Mouse (Mus musculus) T-helper 17 cell (primary cell): ENCODE data around the gene Msl2.

Experiments used
- in situ Hi-C, 2 experiments: fragments of 300-600 bp; cut with MboI, MseI; formaldehyde crosslinking; loops; 1 replicate in 1 of 2; 2 replicates in 1 of 2; pipeline ENCODE4 v1.15.1; 2025; ENCODE audit warnings: high pct_unique_total_duplicates in 2 of 2

Msl2 gene

DNA sequence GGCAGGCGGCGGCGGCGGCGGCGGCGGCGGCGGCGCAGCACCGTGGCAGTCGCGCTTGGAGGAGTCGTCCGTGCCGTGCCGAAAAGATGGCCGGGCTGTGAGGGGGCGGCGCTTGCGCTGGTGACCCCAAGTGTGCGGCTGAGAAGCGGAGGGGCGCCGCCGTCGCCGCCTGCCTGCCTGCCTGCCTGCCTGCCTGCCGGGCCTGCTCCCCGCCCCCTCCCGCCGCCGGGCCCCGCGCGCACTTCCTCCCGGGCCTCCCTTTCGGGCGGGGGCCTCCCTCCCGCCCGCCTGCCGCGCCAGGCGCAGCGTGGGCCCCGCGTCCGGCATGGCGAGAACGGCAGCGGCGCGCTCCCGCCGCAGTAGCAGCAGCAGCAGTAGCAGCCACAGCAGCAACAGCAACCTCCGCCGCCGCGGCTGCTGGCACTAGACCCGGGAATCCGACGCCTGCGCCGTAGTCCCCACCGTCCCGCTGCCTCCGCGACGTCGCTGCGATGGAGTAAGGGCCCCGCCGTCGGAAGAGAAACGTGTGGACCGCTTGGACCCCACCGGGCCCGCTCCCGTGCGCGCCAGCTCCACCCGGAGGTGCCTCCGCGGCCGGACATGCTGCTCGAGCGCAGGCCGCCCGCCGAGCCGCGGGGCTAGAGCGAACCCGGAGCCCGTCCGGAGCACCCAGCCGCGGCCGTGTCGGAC, 576 bp downstream of the Msl2 start:
- in situ Hi-C loops, result loop anchor here in 1 of 2 experiments (5.0 kb wide), 1 partner anchor 432 kb away; no protein-coding TSS in a partner anchor

- in situ Hi-C loops, result loop anchor here in 1 of 2 experiments (5.0 kb wide), 1 partner anchor 433 kb away; no protein-coding TSS in a partner anchor
These were observed 1.2 kb downstream of the Msl2 start for GRCm38 (mm10) chr9:101075091-101075581.

GRCm38 (mm10) chr9:101075694-101076093, 1.8 kb downstream of the Msl2 start:
- in situ Hi-C loops, result loop anchor here in 1 of 2 experiments (5.0 kb wide), 1 partner anchor 433 kb away; no protein-coding TSS in a partner anchor

DNA sequence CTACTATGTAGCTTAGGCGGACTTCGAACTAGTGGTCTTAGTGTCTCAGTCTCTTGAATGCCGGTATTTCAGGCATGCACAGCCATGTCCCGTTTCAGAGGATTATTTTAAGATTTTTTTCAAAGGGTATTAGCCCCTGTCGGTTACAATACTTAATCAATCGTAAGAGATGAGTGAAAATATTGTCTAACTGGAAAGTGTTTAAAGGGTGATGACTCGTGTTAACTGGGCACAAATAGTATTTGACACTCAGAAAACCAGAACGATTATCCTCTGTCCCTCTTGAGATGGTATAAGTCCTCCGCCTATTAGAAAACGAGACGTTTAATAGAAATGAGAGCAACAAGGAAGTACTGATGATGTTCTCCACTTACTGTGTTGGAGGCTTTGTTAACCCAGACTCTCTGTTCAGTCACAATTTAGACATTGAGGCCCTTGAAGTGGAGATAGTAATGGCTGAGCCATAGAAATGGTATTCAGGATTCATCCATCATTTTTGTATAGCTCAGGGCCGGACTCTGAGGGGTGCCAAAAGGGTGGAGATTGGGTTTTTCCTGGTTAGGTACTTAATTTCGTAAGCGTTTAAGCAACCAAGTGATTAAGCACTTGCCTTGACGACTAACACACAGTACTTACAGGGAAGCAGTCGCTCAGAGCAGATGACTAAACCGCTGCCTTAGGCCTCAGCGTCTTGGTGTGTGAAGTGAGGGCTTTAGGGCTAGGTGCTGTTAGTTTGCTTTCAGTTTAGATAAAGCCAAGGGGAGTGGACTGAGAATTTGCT, 2.4 kb downstream of the Msl2 start:
- in situ Hi-C loops, result loop anchor here in 1 of 2 experiments (5.0 kb wide), 1 partner anchor 434 kb away; no protein-coding TSS in a partner anchor

GRCm38 (mm10) chr9:101077486-101077885, 3.6 kb downstream of the Msl2 start:
- in situ Hi-C loops, result loop anchor here in 1 of 2 experiments (5.0 kb wide), 1 partner anchor 435 kb away; no protein-coding TSS in a partner anchor

GRCm38 (mm10) chr9:101078579-101078978, 4.7 kb downstream of the Msl2 start:
- in situ Hi-C loops, result loop anchor here in 1 of 2 experiments (5.0 kb wide), 1 partner anchor 436 kb away; no protein-coding TSS in a partner anchor

- in situ Hi-C loops, result no loop called here
These were observed 6.3 kb downstream of the Msl2 start for GRCm38 (mm10) chr9:101080046-101080685.

DNA sequence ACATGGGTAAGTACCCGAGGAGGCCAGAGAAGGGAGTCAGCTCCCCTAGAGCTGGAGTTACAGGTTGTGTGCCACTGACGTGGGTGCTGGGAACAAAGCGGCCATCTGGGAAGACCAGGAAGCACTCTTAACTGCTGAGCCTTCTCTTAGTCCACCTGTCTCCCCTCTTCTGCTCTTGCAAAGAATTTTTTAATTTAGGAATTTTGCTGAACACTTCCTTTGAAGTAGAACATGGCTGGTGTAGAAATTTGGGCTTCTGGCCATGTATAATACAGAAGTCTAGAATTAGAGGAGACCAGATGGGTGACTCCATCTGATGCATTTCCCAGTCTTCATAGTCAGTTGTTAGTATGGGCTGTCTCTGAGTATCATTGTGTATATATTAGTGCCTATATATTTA, 9.8 kb downstream of the Msl2 start:
- in situ Hi-C loops, result no loop called here

GRCm38 (mm10) chr9:101095425-101095824, 21.5 kb downstream of the Msl2 start:
- in situ Hi-C loops, result no loop called here

DNA sequence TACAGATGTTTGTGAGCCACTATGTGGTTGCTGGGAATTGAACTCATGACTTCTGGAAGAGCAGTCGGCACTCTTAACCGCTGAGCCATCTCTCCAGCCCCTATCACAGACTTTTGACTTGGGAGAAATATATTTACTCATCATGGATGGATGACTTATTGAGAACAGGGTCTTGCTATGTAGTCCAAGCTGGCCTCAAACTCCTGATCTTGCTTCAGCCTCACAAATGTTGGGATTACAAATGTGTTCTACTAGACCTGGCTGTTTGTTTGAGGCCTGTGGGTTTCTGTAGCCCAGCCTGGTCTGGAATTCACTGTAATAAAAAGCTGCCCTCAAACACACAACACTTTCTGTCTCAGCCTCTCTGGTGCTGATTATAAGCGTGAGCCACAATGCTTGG, 22.6 kb downstream of the Msl2 start:
- in situ Hi-C loops, result no loop called here

- in situ Hi-C loops, result no loop called here
These were observed 23.6 kb downstream of the Msl2 start for GRCm38 (mm10) chr9:101097542-101097941.

GRCm38 (mm10) chr9:101099445-101099844, 25.5 kb downstream of the Msl2 start:
- in situ Hi-C loops, result no loop called here

GRCm38 (mm10) chr9:101100163-101100562, 26.3 kb downstream of the Msl2 start:
- in situ Hi-C loops, result loop anchor here in 1 of 2 experiments (10.0 kb wide), 1 partner anchor 1625 kb away; no protein-coding TSS in a partner anchor

DNA sequence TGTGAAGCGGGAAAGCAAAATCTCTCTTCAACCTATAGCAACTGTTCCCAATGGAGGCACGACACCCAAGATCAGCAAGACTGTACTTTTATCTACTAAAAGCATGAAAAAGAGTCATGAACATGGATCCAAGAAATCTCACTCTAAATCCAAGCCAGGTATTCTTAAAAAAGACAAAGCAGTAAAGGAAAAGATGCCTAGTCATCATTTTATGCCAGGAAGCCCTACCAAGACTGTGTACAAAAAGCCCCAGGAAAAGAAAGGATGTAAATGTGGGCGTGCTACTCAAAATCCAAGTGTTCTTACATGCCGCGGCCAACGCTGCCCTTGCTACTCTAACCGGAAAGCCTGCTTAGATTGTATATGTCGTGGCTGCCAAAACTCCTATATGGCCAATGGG, 27.6 kb downstream of the Msl2 start:
- in situ Hi-C loops, result loop anchor here in 1 of 2 experiments (10.0 kb wide), 1 partner anchor 1627 kb away; no protein-coding TSS in a partner anchor

GRCm38 (mm10) chr9:101102288-101102687, 28.4 kb downstream of the Msl2 start:
- in situ Hi-C loops, result loop anchor here in 1 of 2 experiments (10.0 kb wide), 1 partner anchor 1627 kb away; no protein-coding TSS in a partner anchor

DNA sequence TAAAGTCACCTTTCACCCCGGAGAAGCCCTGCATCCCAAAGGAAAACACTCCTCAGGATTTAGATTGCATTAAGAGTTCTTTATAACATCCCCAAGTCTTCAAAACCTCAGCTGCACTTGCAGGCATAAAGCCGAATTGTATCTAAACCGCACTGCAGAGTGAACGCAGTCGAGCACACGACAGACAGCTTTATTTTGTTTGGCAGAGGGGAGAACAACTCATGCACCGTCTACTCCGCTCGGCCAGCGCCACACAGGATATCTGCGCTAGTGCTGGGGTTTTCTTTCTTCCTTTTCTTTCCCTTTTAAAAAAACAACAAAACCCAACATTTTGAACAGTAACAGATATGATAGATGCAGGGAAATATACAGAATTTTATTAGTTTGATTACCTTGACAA, 31.0 kb downstream of the Msl2 start:
- in situ Hi-C loops, result loop anchor here in 1 of 2 experiments (10.0 kb wide), 1 partner anchor 1630 kb away; no protein-coding TSS in a partner anchor

DNA sequence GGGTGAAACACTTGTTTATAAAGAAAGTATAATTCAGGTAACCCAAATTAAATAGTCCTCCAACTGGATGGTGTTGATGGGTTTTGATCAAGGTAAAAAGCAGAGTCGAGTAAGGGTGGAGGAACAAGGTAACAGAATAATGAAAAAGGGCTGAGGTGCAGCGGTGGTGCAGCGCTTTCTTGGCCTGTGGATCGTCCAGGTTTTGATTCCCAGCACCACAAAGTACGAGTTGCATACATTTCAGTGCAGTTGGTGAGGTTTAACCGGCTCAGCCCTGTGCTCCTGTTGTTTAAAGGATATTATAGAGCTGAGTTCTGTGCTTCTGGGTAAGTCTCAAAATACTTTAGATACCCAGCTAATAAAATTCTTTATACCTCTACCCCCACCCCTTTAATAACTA, 31.8 kb downstream of the Msl2 start:
- in situ Hi-C loops, result loop anchor here in 1 of 2 experiments (10.0 kb wide), 1 partner anchor 1631 kb away; no protein-coding TSS in a partner anchor

DNA sequence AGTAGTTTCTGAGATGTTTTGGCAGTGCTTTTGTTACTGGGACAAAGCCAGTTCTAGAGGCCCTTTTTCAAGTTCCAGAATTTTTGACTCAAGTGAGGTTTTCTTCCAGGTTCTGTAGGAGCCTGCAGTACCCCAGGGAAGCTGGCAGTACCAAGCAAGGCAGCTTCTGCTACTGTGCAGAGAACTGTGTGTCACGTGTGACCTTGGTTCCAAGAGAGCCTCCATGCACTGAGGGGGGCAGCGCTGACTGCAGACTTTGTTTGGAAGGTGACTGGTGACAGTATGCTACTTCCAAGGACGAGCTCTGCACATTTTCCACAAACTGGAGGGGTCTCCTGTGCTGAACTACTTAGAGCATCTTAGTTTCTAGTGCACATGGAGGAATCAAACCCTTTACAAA, 33.5 kb downstream of the Msl2 start:
- in situ Hi-C loops, result loop anchor here in 1 of 2 experiments (10.0 kb wide), 1 partner anchor 1633 kb away; no protein-coding TSS in a partner anchor

DNA sequence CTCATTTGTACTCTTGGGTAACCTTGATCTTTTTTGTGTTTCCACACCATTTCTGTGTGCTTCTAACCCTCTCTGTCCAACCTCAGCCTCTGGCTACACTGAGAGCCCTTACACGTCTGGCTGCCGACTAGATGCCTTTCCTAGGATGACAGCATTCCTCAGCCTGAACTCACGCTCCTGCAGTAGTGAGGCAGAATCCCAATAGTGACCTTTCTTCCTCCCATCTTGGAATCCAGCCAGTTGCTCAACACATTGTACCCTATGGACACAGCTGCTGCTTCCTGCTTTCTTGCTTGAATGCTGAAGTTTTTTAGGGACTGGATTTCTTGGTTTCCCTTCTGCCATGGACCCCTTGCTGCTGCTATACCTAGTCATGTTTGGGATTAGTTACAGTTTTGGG, 36.1 kb downstream of the Msl2 start:
- in situ Hi-C loops, result loop anchor here in 1 of 2 experiments (5.0 kb wide), 1 partner anchor 98 kb away; no protein-coding TSS in a partner anchor

DNA sequence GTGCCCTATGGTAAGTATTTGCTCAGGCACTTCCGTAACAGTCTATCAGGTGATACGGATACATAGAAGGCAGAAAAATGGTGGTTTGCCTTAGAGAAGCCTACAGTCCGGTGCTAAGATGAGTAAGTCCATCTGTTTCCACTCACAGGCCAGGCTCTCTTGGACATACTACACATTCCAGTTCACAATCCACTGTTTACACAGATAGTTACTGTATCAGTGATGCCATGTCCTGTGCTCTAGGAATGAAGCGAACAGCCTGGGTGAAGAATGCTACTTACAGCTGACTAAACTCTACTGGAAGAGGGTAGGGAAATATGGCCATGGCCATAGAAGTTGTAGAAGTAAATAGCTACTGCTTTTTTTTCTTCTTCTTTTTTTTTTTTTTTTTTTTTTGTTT, 39.4 kb downstream of the Msl2 start:
- in situ Hi-C loops, result loop anchor here in 1 of 2 experiments (5.0 kb wide), 1 partner anchor 101 kb away; no protein-coding TSS in a partner anchor
